Mouse (Mus musculus) lung, postnatal 0 days (tissue): Measurements from ENCODE around the gene Ubr4. TPM values are rescaled to one million over a fixed set of nuclear protein-coding genes. Genes with fewer than 3 reads are reported as not detected.

Experiments used
- ATAC-seq: fragments of 200-750 bp; cut with Nextera tagmentation; 2 replicates; pipeline ENCODE4 v1.8.0; 2017; ENCODE audit warnings: moderate library complexity
- DNase-seq: peaks from one replicate; pipeline ENCODE4 v3.0.0-alpha.2; 2016; ENCODE audit warnings: low spot score
- H3K27ac ChIP-seq: fragments of 300-500 bp; sonication (generic); 2 replicates; pipeline ENCODE4 v1.5.1; 2014; ENCODE audit warnings: antibody characterized with exemption, mild to moderate bottlenecking, low read length, mixed read lengths
- H3K27me3 ChIP-seq: fragments of 300-500 bp; sonication (generic); replicated peaks from 2 replicates; pipeline ENCODE4 v1.6.1; 2014; ENCODE audit warnings: low read length, mixed read lengths; ENCODE audit not compliant: insufficient read depth
- H3K36me3 ChIP-seq: fragments of 300-500 bp; sonication (generic); 2 replicates; pipeline ENCODE4 v1.6.1; 2014; ENCODE audit warnings: low read length, mixed read lengths; ENCODE audit not compliant: insufficient read depth
- H3K4me1 ChIP-seq: fragments of 300-500 bp; sonication (generic); 2 replicates; pipeline ENCODE4 v1.6.1; 2014; ENCODE audit warnings: antibody characterized with exemption, low read depth, low read length, mixed read lengths; ENCODE audit not compliant: insufficient read depth
- H3K4me2 ChIP-seq: fragments of 300-500 bp; sonication (generic); replicated peaks from 2 replicates; pipeline ENCODE4 v1.6.1; 2014; ENCODE audit warnings: low read depth, mild to moderate bottlenecking, low read length, moderate library complexity, mixed read lengths
- H3K4me3 ChIP-seq: fragments of 300-500 bp; sonication (generic); 2 replicates; pipeline ENCODE4 v1.5.1; 2014; ENCODE audit warnings: low read depth, low read length
- H3K9ac ChIP-seq: fragments of 300-500 bp; sonication (generic); replicated peaks from 2 replicates; pipeline ENCODE4 v1.6.1; 2014; ENCODE audit warnings: low read depth, mild to moderate bottlenecking
- H3K9me3 ChIP-seq: fragments of 300-500 bp; sonication (generic); 2 replicates; pipeline ENCODE4 v1.6.1; 2016; ENCODE audit warnings: low read length, mixed read lengths
- CTCF ChIP-seq: IDR thresholded peaks from 2 replicates; pipeline ENCODE4 v1.5.1; 2016; ENCODE audit warnings: antibody characterized with exemption, mild to moderate bottlenecking
- EP300 ChIP-seq: IDR thresholded peaks from 2 replicates; pipeline ENCODE4 v1.6.1; 2016; ENCODE audit warnings: antibody characterized with exemption, mild to moderate bottlenecking, control low read depth
- WGBS: fragments of 180-500 bp; shearing (Covaris S2); extraction: QIAGEN DNeasy Blood & Tissue Kit; methylation state at CpG from one replicate; pipeline ENCODE4 v1.1.7; 2014; 5-methylcytosine and 5-hydroxymethylcytosine counted together
- microRNA-seq: library from miRNA; unstranded; fragments of <30 nt; microRNA quantifications from one replicate; pipeline ENCODE4, GENCODE M21; 2016
- polyA plus RNA-seq: library from polyadenylated mRNA; unstranded; fragments of >200 nt; fragmentation: Nextera tagmentation; extraction: Ambion mirVana; gene quantifications from 2 replicates; pipeline ENCODE4 v1.2.1, GENCODE M21; 2015

Ubr4 gene
- polyA plus RNA-seq, 1 experiment from 2014 or later, result 50.8 TPM

DNA sequence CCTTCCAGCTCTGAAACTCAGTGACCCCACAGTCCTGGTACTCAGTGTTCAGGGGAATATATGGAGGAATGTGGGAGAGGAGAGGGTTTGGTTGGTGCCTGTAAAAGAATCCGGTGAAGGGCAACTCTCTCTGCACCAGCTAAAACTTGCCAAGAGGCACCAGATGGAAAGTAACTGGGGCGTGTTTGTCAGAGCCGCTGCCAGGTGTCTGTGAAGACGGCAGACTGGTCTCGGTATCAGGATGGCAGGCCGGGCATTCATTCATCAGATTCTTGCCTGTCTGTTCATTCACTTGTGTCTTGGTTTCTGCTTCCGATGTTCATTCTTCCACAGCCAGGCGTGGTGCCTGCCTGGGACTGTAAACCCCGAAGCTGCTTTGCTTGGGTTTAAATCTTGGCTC, 184.3 kb downstream of the Ubr4 start:
- Histone ChIP-seq H3K9ac (no peak overlapping the region), H3K4me3 (no peak overlapping the region), H3K27ac (no peak overlapping the region), H3K27me3 (no peaks in the 10 kb centered on the region), H3K4me1 (peaks cover 5% of the 10 kb centered on the region; the same call in 1 of the 2 replicates), H3K9me3 (no peaks in the 10 kb centered on the region), H3K4me2 (no peak overlapping the region), H3K36me3 (no peaks in the 10 kb centered on the region)
- TF ChIP-seq EP300, result no peak
- no peak for TF ChIP-seq CTCF
- DNase-seq (no peak), ATAC-seq (no peak)
- 74% methylated on average over 9 of the region's 9 CpGs for WGBS

Small RNA genes within 50 kb of the gene (microRNA-seq; reads per million reads assigned to microRNA genes)
- gene Gm24245 (not detected), gene Gm25732 (not detected)

Other genes starting within 250 kb of the Ubr4 start
- gene Minos1, start 221.5 kb upstream of the Ubr4 start, polyA plus RNA-seq, result 474 and 487 TPM in 2 replicates
- 401 and 408 TPM in 2 replicates for gene Capzb, start 159.7 kb upstream of the Ubr4 start, polyA plus RNA-seq
- gene Pqlc2, start 41.9 kb upstream of the Ubr4 start, polyA plus RNA-seq, result 14.4 and 17.4 TPM in 2 replicates
- 60.0 and 61.4 TPM in 2 replicates for gene Akr7a5, start 41.9 kb upstream of the Ubr4 start, polyA plus RNA-seq
- gene Mrto4, start within 50 bp of the Ubr4 start, polyA plus RNA-seq, result 34.5 and 36.1 TPM in 2 replicates
- 11.3 and 11.6 TPM in 2 replicates for gene Emc1, start within 50 bp of the Ubr4 start, polyA plus RNA-seq
- gene Iffo2, start 177.9 kb downstream of the Ubr4 start, polyA plus RNA-seq, result 4.7 and 6.2 TPM in 2 replicates